Mouse (Mus musculus): ENCODE data around the gene Sobp.

DNA sequence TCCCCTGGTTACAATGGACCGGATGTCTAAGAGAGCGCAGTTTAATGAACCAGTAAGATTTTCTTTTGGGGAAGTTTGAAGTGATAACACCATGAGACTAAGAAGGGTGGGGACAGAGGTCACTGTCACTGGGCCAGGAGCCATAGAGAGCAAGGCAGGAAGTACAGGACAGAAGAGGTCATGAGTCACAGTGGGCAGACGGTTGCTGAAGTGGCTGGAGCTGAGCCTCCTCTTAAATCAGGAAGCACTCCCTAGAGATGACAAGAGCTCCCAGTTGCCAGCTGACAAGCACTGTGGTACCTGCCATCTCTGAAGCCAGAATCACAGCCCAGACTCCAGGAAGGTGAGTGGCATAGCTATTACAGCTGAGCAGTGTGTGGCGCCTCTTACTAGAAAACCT is 139.5 kb downstream of the Sobp start:
- TF ChIP-seq CTCF (IDR thresholded peaks at IDR 0.05; ENCODE audit: low read depth) (no peak), EP300 (IDR thresholded peaks at IDR 0.05; ENCODE audit: low read depth) (no peak)

Measured in liver, embryonic 14.5 days (tissue).